Mouse (Mus musculus): ENCODE measurements around the gene Ifi214.
"Not testable (repeated sequence)": the region's sequence is repeated elsewhere in the genome, so short reads cannot be mapped to it uniquely, and the experiment has no call there.

Ifi214 gene

DNA sequence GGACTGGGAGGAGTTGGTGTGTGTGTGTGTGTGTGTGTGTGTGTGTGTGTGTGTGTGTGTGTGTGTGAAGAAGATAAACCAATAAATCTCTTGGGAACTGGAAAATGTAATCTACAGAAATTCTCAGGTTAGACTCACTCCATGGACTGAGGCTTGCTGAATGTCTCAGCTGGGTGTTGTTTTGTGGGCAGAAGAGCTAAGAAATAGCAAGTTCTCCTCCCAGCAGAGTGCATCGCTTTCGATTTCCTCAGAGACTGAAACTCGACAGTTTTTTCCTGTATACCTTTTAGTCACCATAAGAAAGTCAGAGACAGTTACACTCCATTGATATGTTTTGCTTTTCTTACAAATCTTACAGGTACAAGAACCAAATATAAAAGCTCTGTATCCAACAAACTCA is at the start of gene Ifi214:
Gene Ifi214 (minus strand): TSS at position 167 of the 400 bp plus-strand sequence.
- CTCF ChIA-PET = interaction anchor here (0.6 kb wide), 1 partner anchor 95 kb away, joined by 9 read pairs; the partner anchor contains the start of gene Ifi209

DNA sequence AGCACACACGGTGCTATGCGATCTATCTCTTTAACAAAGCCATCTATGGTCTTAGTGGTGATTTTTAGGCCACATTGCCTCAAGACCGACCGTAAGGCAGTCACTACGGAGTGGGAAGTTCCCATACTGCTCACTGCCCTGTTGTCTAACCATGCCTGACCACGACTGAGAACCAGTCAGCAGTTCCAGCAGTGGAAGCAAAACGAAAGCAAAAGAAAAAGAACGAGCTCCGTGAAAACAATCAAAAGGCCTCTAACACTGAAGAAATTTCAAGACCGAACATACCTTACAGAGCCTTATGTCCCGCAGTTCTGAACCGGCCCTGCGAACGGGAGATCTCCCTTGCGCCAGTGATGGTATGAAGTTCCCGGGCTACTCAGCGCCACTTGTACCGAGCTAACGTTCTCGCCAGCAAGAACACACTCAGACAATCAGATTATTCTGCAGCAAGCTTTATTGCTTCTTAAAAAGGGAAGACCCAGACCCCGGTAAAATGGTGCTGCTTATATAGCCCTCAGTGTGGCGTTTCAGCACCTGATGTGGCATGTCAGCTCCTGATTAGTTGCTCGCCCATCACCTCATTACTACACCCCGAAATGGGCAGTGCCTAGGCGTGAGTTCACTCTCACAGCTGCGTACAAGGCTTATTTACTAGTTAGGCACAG is 44.3 kb upstream of the Ifi214 start:
- CTCF ChIA-PET = no interaction called here

GRCm38 (mm10) chr1:173579079-173579478 is 43.3 kb upstream of the Ifi214 start:
- CTCF ChIA-PET = no interaction called here

DNA sequence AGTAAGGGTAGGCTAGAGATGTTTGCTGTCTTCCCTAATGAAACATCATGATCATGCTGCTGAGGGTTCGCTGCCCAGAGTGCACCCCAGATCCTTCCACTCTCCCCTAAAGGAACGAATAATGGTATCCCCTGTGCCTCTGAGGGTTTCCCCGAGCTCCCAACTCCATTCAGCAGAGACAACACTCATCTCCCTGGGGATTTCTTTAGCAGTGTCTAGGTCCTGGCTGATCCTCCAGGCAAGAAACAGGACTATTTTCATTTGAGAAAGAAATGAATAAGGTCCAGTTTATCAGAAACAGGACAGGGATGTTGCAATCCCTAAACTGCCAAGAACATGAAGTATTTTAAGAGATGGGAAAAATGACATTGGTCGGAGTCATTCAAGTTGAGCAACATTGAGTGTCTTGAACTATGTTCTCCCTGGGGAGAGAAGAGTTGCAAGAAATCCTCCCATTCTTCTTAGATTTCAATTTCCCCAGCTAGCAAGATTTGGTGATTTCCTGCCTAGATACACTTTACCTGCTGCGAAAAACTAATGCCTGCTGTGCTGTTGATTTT is 14.8 kb upstream of the Ifi214 start:
- CTCF ChIA-PET = not testable (repeated sequence)

DNA sequence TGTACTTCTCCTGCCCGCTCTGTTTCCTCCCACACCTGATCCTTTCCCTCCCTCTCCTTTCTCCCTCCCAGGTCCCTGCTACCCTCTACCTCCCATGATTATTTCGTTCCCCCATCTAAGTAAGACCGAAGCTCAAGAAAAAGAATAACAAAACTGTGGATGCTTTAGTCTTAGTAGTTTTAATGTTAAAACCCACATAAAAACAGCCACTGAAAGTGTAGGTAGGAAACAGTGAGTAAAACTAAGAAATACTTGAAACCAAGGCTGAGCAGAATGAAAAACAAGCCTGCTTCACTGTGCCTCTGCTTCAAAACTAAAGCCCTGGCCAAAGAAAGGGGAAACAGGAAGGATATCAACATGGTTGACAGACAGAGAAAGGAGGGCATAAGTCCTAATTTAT is 13.0 kb upstream of the Ifi214 start:
- CTCF ChIA-PET = not testable (repeated sequence)

DNA sequence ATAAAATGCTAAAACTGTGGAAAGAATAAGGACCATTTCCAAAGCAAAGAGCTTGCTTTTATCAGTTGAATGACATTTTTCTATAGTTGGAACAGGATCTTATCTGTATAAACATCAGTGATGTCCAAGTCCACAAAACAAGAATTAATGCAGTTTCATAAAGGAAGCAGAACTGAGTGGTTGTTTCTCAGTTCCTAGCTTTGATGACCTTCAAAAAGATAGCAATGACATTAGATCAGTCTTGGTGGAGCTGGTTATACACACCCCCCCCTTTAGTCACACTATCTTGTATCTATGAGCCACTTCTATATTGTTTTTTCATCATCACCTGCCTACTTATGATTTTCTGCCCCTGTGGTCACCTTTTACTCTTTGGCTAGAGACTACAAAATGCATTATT is 14.3 kb downstream of the Ifi214 start:
- CTCF ChIA-PET = no interaction called here

DNA sequence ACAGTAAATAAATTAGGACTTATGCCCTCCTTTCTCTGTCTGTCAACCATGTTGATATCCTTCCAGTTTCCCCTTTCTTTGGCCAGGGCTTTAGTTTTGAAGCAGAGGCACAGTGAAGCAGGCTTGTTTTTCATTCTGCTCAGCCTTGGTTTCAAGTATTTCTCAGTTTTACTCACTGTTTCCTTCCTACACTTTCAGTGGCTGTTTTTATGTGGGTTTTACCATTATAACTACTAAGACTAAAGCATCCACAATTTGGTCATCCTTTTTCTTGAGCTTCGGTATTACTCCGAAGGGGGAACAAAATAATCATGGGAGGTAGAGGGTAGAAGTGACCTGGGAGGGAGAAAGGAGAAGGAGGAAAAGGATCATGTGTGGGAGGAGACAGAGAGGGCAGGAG is 25.2 kb downstream of the Ifi214 start:
- CTCF ChIA-PET = not testable (repeated sequence)

GRCm38 (mm10) chr1:173491483-173491882 is 44.3 kb downstream of the Ifi214 start:
- CTCF ChIA-PET = not testable (repeated sequence)

GRCm38 (mm10) chr1:173490812-173491480 is 44.8 kb downstream of the Ifi214 start, which contains the start of gene Ifi206:
Ifi206 (minus strand) TSS chr1:173491041.
- CTCF ChIA-PET = not testable (repeated sequence)

DNA sequence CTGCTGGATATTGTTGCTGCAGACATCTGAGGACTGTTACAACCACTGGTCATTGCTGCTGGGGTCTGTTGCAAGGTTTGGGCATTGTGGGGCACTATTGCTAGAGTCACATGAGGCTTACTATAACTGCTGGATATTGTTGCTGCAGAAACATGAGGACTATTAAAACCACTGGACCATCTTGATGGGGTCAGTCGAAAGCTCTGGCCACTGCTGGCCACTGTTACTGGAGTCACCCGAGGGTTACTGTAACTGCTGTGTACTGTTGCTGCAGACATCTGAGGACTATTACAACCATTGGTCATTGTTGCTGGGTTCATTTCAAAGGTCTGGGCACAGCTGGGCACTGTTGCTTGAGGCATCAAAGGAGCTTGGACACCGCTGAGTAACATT is 54.6 kb downstream of the Ifi214 start:
- CTCF ChIA-PET = not testable (repeated sequence)

DNA sequence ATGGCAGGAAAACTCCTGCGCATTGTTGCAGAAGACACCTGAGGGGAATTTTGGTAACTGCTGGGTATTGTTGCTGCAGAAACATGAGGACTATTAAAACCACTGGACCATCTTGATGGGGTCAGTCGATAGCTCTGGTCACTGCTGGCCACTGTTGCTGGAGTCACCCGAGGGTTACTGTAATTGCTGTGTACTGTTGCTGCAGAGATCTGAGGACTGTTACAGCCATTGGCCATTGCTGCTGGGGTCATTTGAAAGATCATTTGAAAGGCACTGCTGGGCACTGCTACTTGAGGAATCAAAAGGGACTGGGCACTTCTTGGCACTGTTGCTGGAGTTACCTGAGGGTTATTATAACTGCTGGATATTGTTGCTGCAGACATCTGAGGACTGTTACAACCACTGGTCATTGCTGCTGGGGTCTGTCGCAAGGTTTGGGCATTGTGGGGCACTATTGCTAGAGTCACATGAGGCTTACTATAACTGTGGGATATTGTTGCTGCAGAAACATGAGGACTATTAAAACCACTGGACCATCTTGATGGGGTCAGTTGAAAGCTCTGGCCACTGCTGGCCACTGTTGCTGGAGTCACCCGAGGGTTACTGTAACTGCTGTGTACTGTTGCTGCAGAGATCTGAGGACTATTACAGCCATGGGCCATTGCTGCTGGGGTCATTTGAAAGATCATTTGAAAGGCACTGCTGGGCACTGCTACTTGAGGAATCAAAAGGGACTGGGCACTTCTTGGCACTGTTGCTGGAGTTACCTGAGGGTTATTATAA is 55.2 kb downstream of the Ifi214 start:
- CTCF ChIA-PET = not testable (repeated sequence)

Data from spleen, embryonic (tissue).